Mouse (Mus musculus): ENCODE data around the gene Glb1l. TPM values are rescaled to one million over a fixed set of nuclear protein-coding genes. Genes with fewer than 3 reads are reported as not detected.
A peak's percentile ranks its signal among the peaks of the same experiment; 100 is the strongest.

Glb1l gene
- polyA plus RNA-seq, 1 experiment from 2014 or later: 47.4 TPM

- peak; percentile 99 for ATAC-seq (replicated peaks; ENCODE audit: low FRiP score, low read depth)
- Histone ChIP-seq H3K36me3 (ENCODE audit: insufficient read depth, low read length) (peaks cover 20% of the 10 kb centered on the region), H3K4me1 (replicated peaks; ENCODE audit: insufficient read depth, low read length) (peaks cover 13% of the 10 kb centered on the region), H3K27ac (peak within 1 kb of the TSS; percentile 93), H3K4me2 (ENCODE audit: low read length) (peak within 1 kb of the TSS; percentile 94), H3K9me3 (replicated peaks; ENCODE audit: low read length) (no peaks in the 10 kb centered on the region), H3K4me3 (replicated peaks; ENCODE audit: low read depth, low read length) (peak within 1 kb of the TSS; percentile 92), H3K27me3 (ENCODE audit: insufficient read depth, low read length) (no peaks in the 10 kb centered on the region), H3K9ac (ENCODE audit: low read depth, low read length) (peak within 1 kb of the TSS; percentile 89)
- TF ChIP-seq CTCF (IDR thresholded peaks at IDR 0.05; ENCODE audit: low read depth): peak; percentile 37; the same call in 1 of the 2 replicates
- under 1% methylated on average over 54 of the region's 56 CpGs for WGBS
- DNase-seq (ENCODE audit: low spot score): peak; percentile 100
These were observed 18.8 kb downstream of the Glb1l start, which contains the start of the genes Ankzf1 and Atg9a for GRCm38 (mm10) chr1:75191622-75192402. Gene Ankzf1, plus strand, starts transcription at chr1:75192151. Gene Atg9a, minus strand, starts transcription at chr1:75192196.

- TF ChIP-seq CTCF (IDR thresholded peaks at IDR 0.05; ENCODE audit: low read depth): no peak
- 45% methylated on average over 5 of the region's 5 CpGs for WGBS
- Histone ChIP-seq H3K4me2 (ENCODE audit: low read length) (peak overlapping the region; percentile 94), H3K9ac (ENCODE audit: low read depth, low read length) (peak overlapping the region; percentile 89), H3K4me1 (replicated peaks; ENCODE audit: insufficient read depth, low read length) (peaks cover 13% of the 10 kb centered on the region), H3K36me3 (ENCODE audit: insufficient read depth, low read length) (peaks cover 21% of the 10 kb centered on the region), H3K27me3 (ENCODE audit: insufficient read depth, low read length) (no peaks in the 10 kb centered on the region), H3K27ac (peak overlapping the region; percentile 90), H3K4me3 (replicated peaks; ENCODE audit: low read depth, low read length) (peak overlapping the region; percentile 92), H3K9me3 (replicated peaks; ENCODE audit: low read length) (no peaks in the 10 kb centered on the region)
- DNase-seq (ENCODE audit: low spot score): no peak
- ATAC-seq (replicated peaks; ENCODE audit: low FRiP score, low read depth): no peak
These were observed 19.4 kb downstream of the Glb1l start for GRCm38 (mm10) chr1:75191258-75191621.

- Histone ChIP-seq H3K9me3 (replicated peaks; ENCODE audit: low read length) (no peaks in the 10 kb centered on the region), H3K4me1 (replicated peaks; ENCODE audit: insufficient read depth, low read length) (peaks cover 13% of the 10 kb centered on the region), H3K4me3 (replicated peaks; ENCODE audit: low read depth, low read length) (no peak overlapping the region), H3K4me2 (ENCODE audit: low read length) (peak overlapping the region; percentile 94), H3K27ac (no peak overlapping the region), H3K36me3 (ENCODE audit: insufficient read depth, low read length) (peaks cover 21% of the 10 kb centered on the region), H3K27me3 (ENCODE audit: insufficient read depth, low read length) (no peaks in the 10 kb centered on the region), H3K9ac (ENCODE audit: low read depth, low read length) (peak overlapping the region; percentile 89; the same call in 1 of the 2 replicates)
- ATAC-seq (replicated peaks; ENCODE audit: low FRiP score, low read depth) (no peak), DNase-seq (ENCODE audit: low spot score) (no peak)
- TF ChIP-seq CTCF (IDR thresholded peaks at IDR 0.05; ENCODE audit: low read depth): no peak
- WGBS: 56% methylated on average over 2 of the region's 2 CpGs
These were observed 20.0 kb downstream of the Glb1l start for GRCm38 (mm10) chr1:75190577-75190976.

GRCm38 (mm10) chr1:75187914-75188483, 22.6 kb downstream of the Glb1l start:
- Histone ChIP-seq H3K27ac (no peak overlapping the region), H3K9ac (ENCODE audit: low read depth, low read length) (no peak overlapping the region), H3K4me1 (replicated peaks; ENCODE audit: insufficient read depth, low read length) (peaks cover 8% of the 10 kb centered on the region), H3K4me3 (replicated peaks; ENCODE audit: low read depth, low read length) (no peak overlapping the region), H3K36me3 (ENCODE audit: insufficient read depth, low read length) (peaks cover 42% of the 10 kb centered on the region), H3K27me3 (ENCODE audit: insufficient read depth, low read length) (no peaks in the 10 kb centered on the region), H3K4me2 (ENCODE audit: low read length) (no peak overlapping the region), H3K9me3 (replicated peaks; ENCODE audit: low read length) (no peaks in the 10 kb centered on the region)
- TF ChIP-seq CTCF (IDR thresholded peaks at IDR 0.05; ENCODE audit: low read depth): no peak
- no peak for DNase-seq (ENCODE audit: low spot score)
- WGBS: 90% methylated on average over 2 of the region's 2 CpGs
- ATAC-seq (replicated peaks; ENCODE audit: low FRiP score, low read depth): no peak

- H3K4me3 ChIP-seq (replicated peaks; ENCODE audit: low read depth, low read length): no peak overlapping the region
- no peak for ATAC-seq (replicated peaks; ENCODE audit: low FRiP score, low read depth)
- no peak overlapping the region for H3K9ac ChIP-seq (ENCODE audit: low read depth, low read length)
- H3K4me2 ChIP-seq (ENCODE audit: low read length): no peak overlapping the region
- peak; percentile 36 for DNase-seq (ENCODE audit: low spot score)
- no peaks in the 10 kb centered on the region for H3K9me3 ChIP-seq (replicated peaks; ENCODE audit: low read length)
- H3K27me3 ChIP-seq (ENCODE audit: insufficient read depth, low read length): no peaks in the 10 kb centered on the region
- no peak overlapping the region for H3K27ac ChIP-seq
- peaks cover 8% of the 10 kb centered on the region; the same call in 1 of the 2 replicates for H3K4me1 ChIP-seq (replicated peaks; ENCODE audit: insufficient read depth, low read length)
- no peak for TF ChIP-seq CTCF (IDR thresholded peaks at IDR 0.05; ENCODE audit: low read depth)
- peaks cover 50% of the 10 kb centered on the region for H3K36me3 ChIP-seq (ENCODE audit: insufficient read depth, low read length)
These were observed 23.5 kb downstream of the Glb1l start for GRCm38 (mm10) chr1:75187126-75187525.

GRCm38 (mm10) chr1:75185495-75185894, 25.1 kb downstream of the Glb1l start:
- DNase-seq (ENCODE audit: low spot score) (no peak), ATAC-seq (replicated peaks; ENCODE audit: low FRiP score, low read depth) (no peak)
- TF ChIP-seq CTCF (IDR thresholded peaks at IDR 0.05; ENCODE audit: low read depth): no peak

More at GRCm38 (mm10) chr1:75185495-75185894, 25.1 kb downstream of the Glb1l start:
- no peak overlapping the region for H3K9ac ChIP-seq (ENCODE audit: low read depth, low read length)
- H3K4me2 ChIP-seq (ENCODE audit: low read length): no peak overlapping the region
- H3K4me3 ChIP-seq (replicated peaks; ENCODE audit: low read depth, low read length): no peak overlapping the region
- no peak overlapping the region for H3K27ac ChIP-seq
- no peaks in the 10 kb centered on the region for H3K9me3 ChIP-seq (replicated peaks; ENCODE audit: low read length)
- peaks cover 50% of the 10 kb centered on the region for H3K36me3 ChIP-seq (ENCODE audit: insufficient read depth, low read length)
- H3K27me3 ChIP-seq (ENCODE audit: insufficient read depth, low read length): no peaks in the 10 kb centered on the region
- WGBS: 89% methylated on average over 11 of the region's 11 CpGs
- no peaks in the 10 kb centered on the region for H3K4me1 ChIP-seq (replicated peaks; ENCODE audit: insufficient read depth, low read length)
